Mouse (Mus musculus) thymus, postnatal 4 days (tissue): ENCODE measurements around the gene Prkcb.
A peak's percentile ranks its signal among the peaks of the same experiment; 100 is the strongest.

Source experiments
- DNase-seq: peaks from one replicate; pipeline ENCODE4 v3.0.0; 2021

Gene Prkcb

GRCm38 (mm10) chr7:122406625-122407024, 118.1 kb downstream of the Prkcb start:
- DNase-seq = no peak

- DNase-seq = no peak
Observed at GRCm38 (mm10) chr7:122409945-122410344, 121.4 kb downstream of the Prkcb start.

- DNase-seq = no peak
Observed at GRCm38 (mm10) chr7:122410873-122411272, 122.3 kb downstream of the Prkcb start.

- no peak for DNase-seq
Observed at GRCm38 (mm10) chr7:122413231-122413630, 124.7 kb downstream of the Prkcb start.

DNA sequence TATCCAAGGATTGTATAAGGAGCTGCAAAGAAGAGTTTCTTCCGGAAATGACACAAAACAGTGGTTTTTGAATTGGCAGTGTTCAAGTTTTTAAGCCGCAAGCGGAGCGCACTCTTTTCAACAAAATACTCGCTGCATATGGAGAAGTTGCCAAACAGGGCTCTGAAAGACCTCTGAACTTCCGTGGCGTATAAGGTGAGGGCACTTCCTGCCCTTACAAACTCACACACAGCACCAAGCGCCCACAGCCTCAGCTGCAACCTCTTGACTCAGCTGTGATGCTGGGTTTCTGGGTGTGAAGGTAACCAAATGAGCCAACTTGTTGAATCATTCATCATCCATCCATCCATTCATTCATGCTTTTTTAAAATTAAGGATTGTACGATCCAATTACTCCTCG, 125.6 kb downstream of the Prkcb start:
- peak; percentile 64 for DNase-seq

DNA sequence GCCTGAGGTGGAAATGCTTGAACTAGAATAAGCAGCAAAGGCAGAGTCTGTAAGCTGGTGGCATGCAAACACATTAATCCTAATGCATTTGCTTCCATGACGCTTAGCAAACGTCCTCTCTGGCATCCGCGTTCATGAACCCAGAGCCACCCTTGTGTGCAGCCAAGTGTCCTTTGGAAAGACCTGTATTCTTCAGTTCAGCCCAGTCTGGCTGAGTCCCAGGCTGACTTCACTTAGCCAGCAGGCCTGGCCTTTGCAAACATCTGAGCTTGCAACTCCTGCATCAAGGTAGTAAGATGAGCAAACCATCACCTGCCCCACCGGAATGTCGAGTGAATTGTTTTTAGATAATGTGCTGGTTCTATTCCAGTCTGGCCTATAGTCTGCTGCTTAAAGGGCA, 126.1 kb downstream of the Prkcb start:
- DNase-seq = no peak

DNA sequence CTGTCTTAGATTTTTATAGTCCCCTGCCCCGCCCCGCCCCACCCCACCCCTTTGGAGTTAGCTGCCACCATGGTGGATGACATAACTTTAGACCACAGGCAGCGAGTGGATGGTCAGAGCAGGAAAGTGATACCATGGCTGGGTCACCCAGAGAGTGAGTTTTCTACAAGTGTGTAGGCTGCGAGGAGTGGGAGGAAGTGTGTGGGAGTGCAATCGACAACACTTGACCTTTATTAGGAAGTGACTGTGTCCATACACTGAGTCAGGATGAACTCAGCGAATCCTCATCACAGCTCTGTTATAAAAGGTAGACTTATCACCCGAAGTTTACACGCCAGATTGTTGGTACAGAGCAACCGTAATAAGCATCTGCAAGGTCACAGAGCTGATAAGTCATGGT, 126.8 kb downstream of the Prkcb start:
- DNase-seq = no peak

- DNase-seq = no peak
Observed at GRCm38 (mm10) chr7:122415904-122416303, 127.4 kb downstream of the Prkcb start.

GRCm38 (mm10) chr7:122418551-122418950, 130.0 kb downstream of the Prkcb start:
- DNase-seq = no peak

DNA sequence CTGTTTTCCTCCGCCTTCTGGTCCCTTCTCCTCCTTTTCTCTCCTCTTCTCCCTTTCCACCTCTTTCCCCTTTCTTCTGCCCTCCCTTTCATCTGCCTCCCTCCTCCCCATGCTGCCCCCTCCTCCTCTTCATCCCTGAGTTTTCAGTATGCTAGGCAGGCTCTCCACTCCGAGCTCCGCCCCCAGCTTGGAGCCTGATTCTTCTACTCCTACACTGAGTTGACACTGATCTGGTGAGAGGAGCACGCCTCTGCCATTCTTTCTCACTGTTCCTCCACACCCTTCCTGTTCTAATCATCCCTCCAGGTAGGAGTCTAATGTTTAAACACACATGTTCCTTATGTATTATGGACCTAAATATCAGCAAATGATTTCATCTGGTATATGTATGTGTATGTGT, 135.3 kb downstream of the Prkcb start:
- DNase-seq = no peak

- no peak for DNase-seq
Observed at GRCm38 (mm10) chr7:122429134-122429533, 140.6 kb downstream of the Prkcb start.

DNA sequence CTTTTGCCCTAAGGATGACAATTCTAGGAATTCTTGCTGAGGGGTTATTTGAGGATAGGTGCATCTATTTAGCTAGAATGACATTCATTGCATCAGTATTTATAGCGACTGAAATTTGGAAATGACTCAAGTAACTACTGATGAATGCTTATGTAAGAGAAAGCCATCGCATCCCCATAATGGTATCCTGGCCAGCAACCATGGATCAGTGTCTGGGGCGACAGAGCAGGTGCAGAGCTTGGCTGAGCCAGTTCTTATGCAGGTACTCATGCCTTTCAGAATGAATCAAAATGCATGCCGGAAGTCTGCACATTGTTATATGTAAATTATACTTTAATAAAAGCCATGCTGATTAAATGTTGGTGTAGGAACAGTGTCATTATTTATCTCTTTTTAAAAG, 143.8 kb downstream of the Prkcb start:
- DNase-seq = no peak

GRCm38 (mm10) chr7:122433377-122433776, 144.8 kb downstream of the Prkcb start:
- no peak for DNase-seq

DNA sequence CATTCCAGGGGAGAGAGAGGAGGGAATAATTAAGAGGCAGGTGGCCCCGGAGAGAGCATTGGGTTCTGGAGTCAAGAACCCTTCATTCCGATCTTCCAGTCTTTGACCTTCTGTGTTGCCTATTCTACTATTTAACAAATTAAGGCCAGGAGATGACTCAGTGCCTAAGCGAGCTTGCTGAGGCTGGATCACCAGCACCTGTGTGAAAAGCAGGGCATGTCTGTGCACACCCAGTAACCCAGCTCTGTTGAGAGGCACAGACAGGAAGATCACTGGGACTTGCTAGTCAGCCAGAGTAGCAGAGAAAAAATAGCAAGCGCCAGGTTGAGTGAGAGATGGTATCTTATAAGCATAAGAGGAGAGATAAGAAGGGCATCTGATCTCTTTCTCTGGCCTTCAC, 146.4 kb downstream of the Prkcb start:
- DNase-seq = peak; percentile 43

GRCm38 (mm10) chr7:122435561-122435960, 147.0 kb downstream of the Prkcb start:
- DNase-seq = no peak

GRCm38 (mm10) chr7:122437390-122437789, 148.8 kb downstream of the Prkcb start:
- no peak for DNase-seq

DNA sequence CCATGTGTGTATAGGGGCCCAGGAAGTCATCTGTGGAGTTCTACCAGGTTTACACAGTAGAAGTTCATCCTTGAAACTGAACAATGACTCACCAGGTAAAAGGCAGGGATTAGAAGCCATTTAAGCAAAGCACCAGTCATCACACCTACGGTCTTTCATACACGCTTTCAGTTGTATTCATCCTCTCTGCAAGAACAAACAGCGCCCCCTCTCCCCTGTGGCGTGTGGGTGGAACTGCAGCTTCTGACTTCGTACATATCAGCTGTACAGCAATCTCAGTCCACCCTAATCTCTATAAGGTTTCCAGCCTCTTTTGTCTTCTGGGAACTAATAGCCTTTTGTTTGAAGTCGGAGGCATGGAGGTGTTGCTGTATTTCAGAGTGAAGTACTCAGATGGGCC, 156.5 kb downstream of the Prkcb start:
- DNase-seq = peak; percentile 84

DNA sequence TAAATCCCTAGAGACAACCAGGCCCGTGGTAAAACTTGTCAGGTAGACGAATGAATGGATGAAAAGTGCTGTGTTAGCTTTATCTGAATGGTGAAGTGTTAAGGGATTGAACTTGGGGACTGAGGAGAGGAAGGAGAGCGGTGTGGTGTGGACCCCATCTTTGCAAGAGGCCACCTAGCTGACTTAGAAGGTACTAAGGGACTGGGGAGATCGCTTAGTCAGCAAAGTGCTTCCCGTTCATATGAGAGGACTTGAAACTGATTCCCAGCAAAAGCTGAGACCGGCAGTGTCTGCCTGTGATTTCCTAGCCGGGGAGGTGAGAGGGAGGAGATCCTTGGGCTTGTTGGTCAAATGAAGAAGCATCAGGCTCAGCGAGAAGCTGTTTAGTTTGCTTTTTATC, 164.1 kb downstream of the Prkcb start:
- no peak for DNase-seq

DNA sequence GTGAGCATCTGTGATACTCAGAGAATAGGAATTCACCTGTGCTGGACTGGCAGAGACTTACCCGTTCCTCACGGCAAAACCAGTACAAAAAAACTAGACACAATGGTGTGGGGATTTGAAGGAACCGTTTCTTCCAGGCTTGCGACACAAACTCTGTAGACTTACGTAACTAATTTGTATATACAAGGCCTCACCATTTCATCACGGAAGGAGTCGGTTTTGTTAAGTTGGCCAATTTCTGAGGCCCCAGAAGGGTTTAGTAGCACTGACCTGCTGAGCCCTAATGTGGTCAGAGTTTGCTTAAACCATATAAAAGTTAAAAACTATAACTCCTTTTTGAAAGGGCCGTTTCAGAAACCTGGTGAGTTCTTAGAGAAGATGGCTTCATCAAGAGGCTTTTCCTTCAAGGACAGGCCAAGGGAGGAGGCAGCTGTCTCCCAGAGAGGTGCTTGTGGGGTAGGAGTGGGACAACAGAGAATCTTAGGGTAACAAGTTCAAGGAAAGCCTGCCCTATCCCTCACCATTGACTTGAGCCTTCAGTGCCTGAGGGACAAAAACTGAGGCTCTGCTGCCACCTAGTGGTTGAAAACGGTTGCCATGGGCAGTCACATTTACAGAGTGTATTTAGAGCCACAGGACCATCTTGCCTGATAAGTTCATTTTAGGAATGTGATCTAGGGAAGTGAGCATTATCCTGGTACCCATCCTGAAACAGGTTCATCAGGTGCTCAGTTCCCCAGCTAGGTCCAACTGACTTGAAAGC, 170.8 kb downstream of the Prkcb start:
- peak; percentile 93 for DNase-seq

GRCm38 (mm10) chr7:122460020-122460419, 171.5 kb downstream of the Prkcb start:
- no peak for DNase-seq

- DNase-seq = peak; percentile 45
Observed at GRCm38 (mm10) chr7:122465823-122466549, 177.4 kb downstream of the Prkcb start.

GRCm38 (mm10) chr7:122466722-122467121, 178.2 kb downstream of the Prkcb start:
- DNase-seq = no peak

GRCm38 (mm10) chr7:122467831-122468230, 179.3 kb downstream of the Prkcb start:
- DNase-seq = no peak
